Mouse (Mus musculus) kidney, adult 10 weeks (tissue): ENCODE data around the gene Hoxd11. TPM values are rescaled to one million over a fixed set of nuclear protein-coding genes. Genes with fewer than 3 reads are reported as not detected.

ENCODE experiments used
- polyA plus RNA-seq: library from polyadenylated mRNA; stranded (reverse); fragments of 350-450 nt; fragmentation: Illumina TruSeq; extraction: RNeasy Lipid Tissue Mini Kit (QIAGEN cat#74804); gene quantifications from one replicate; pipeline ENCODE4 v1.2.3, GENCODE M21; 2014; ENCODE audit warnings: low read depth, low replicate concordance

The Hoxd11 gene
- 3.2 TPM for polyA plus RNA-seq

GRCm38 (mm10) chr2:74678891-74679595, at the start of gene Hoxd11:
Gene Hoxd11 (plus strand): TSS chr2:74679557.

GRCm38 (mm10) chr2:74659507-74660005, 19.8 kb upstream of the Hoxd11 start, which contains the start of gene Evx2:
Gene Evx2 (minus strand): TSS chr2:74659557.

DNA sequence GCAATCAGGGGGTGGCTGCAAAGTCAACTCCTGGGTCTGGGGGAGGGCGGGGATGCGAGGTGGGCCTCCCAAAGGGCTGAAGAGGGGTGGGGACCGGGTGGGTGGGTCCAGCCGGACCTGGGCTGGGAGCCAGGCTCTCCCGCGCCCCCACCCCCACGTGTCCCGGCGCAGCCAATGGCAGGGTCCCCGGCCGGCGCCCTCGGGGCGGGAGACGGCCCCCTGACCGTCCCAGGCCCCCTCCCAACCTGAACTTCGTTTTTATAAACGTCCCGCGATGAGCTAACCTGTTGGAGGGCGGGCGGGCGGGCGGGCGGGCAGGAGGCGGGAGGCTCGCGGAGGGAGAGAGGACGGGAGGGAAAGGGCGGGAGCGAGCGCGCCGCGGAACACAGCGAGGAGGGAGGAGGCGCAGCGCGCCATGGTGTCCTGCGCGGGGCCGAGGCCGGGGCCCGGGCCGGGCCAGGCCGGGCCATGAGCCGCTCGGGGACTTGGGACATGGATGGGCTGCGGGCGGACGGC, 11.5 kb upstream of the Hoxd11 start, which contains the start of gene Hoxd13:
Hoxd13 (plus strand) TSS at position 469 of the 516 bp plus-strand sequence.

GRCm38 (mm10) chr2:74674881-74675665, 4.3 kb upstream of the Hoxd11 start, which contains the start of gene Hoxd12:
Gene Hoxd12 (plus strand): TSS chr2:74675013.

DNA sequence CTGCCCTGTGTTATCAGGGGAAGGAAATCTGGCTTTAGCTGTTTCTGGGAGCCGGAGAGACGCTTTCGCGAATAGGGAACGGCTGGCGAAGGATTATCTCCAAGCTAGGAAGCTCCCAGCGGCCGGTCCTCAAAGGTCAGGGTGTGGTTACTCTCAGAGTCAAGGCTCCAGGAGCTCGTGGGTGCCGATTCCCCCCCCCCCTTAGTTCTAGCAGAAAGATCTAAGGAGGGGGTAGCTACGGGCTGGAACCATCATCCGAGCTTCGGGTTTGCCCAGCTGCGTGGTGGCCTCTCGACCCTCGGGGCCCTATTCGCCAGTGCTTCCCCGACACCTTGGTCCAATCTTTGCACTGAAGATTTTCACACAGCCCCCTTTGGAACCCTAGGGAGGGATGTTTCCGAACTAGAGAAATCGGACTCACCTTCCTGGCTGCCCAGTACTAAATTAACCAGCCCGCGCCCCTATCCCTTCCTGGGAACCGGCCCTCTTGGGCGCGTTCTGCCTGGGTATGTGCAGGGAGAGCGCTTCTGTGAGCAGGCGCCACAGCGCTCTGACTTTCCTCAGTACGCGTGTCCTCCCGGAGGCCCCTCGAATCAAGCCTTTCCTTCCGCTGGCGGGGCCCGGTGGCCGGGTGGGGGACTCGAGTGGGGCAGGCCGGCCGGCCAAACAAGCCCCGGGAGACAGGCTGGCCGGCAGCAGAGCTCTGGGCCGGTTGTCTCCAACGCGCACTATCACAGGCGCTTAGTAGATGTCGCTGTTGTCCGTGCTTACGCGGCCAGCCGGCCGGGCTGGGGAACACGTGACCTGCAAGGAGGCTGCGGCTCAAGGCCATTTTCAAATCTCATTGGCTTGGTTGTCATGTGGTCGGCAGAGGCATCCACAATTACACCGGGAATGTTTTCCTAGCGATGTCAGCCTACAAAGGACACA, 11.9 kb downstream of the Hoxd11 start, which contains the start of gene Hoxd10:
Hoxd10 (plus strand) TSS at position 903 of the 930 bp plus-strand sequence.

GRCm38 (mm10) chr2:74697567-74698121, 18.3 kb downstream of the Hoxd11 start, which contains the start of gene Hoxd9:
Gene Hoxd9 (plus strand): TSS chr2:74697727.

DNA sequence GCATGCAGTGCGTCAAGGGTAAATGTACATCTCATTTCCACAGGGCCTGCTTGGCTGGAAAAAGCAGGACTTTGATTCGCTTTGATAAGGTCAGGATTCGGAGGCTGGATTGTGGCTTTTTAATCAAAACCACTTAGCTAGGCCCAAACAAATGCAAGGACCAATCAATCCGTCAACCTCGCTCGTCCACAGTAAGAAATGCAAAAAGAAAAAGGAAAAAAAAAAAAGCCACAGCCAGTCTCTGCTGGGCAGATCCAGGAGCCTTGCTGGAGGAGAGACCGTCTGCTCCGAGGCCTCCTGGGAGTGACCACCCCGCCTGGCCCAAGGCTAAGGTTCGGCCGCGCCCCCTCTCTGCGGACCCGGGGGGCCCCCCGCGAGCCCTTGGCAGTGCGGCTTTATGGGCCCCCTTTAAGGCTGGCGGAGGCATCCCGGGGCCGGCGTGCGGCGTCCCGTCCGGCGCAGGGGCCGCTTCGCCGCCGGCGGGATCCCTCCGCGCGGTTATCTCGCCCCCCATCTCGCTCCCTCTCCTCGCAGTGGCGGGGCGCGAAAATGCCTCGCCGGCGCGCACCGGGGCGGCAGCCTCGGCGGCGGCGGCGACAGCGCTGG, 25.1 kb downstream of the Hoxd11 start, which contains the start of gene Hoxd8:
Hoxd8 (plus strand) TSS at position 223 of the 606 bp plus-strand sequence.

GRCm38 (mm10) chr2:74711721-74712621, 32.6 kb downstream of the Hoxd11 start, which contains the start of the genes Hoxd3 and Hoxd4:
Gene Hoxd3 (plus strand): TSS chr2:74711927.
Gene Hoxd4 (plus strand): TSS chr2:74711929.

GRCm38 (mm10) chr2:74726551-74726950, 47.2 kb downstream of the Hoxd11 start, which contains the start of gene Gm28230:
Gene Gm28230 (plus strand): TSS chr2:74726728.

Other genes starting within 250 kb of the Hoxd11 start
- 17.8 TPM for gene Lnpk, start 100.1 kb upstream of the Hoxd11 start, polyA plus RNA-seq
- not detected for gene Evx2, start 20.0 kb upstream of the Hoxd11 start, polyA plus RNA-seq
- gene Hoxd13, start 11.2 kb upstream of the Hoxd11 start, polyA plus RNA-seq = not detected
- not detected for gene Hoxd12, start 4.5 kb upstream of the Hoxd11 start, polyA plus RNA-seq
- 24.9 TPM for gene Hoxd10, start 12.4 kb downstream of the Hoxd11 start, polyA plus RNA-seq
- gene Hoxd9, start 18.2 kb downstream of the Hoxd11 start, polyA plus RNA-seq = 30.3 TPM
- 197 TPM for gene Hoxd8, start 25.1 kb downstream of the Hoxd11 start, polyA plus RNA-seq
- gene Hoxd3, start 32.4 kb downstream of the Hoxd11 start, polyA plus RNA-seq = 2.8 TPM
- gene Hoxd4, start 32.4 kb downstream of the Hoxd11 start, polyA plus RNA-seq = 5.3 TPM
- gene Gm28230, start 47.2 kb downstream of the Hoxd11 start, polyA plus RNA-seq = 0.77 TPM
- gene Hoxd1, start 83.4 kb downstream of the Hoxd11 start, polyA plus RNA-seq = 0.24 TPM
- 235 TPM for gene Mtx2, start 146.2 kb downstream of the Hoxd11 start, polyA plus RNA-seq